Mouse (Mus musculus): ENCODE measurements around the gene Elovl6. TPM values are rescaled to one million over a fixed set of nuclear protein-coding genes. Genes with fewer than 3 reads are reported as not detected.

Elovl6 gene
- total RNA-seq, 1 experiment from 2014 or later = 21.3 TPM

- ATAC-seq (replicated peaks; ENCODE audit: low read depth, poor library complexity, severe bottlenecking) = no peak
These were observed 31.7 kb downstream of the Elovl6 start for GRCm38 (mm10) chr3:129563807-129564206.

- ATAC-seq (replicated peaks; ENCODE audit: low read depth, poor library complexity, severe bottlenecking) = no peak
These were observed 32.7 kb downstream of the Elovl6 start for GRCm38 (mm10) chr3:129564852-129565251.

GRCm38 (mm10) chr3:129565458-129565857 lies 33.3 kb downstream of the Elovl6 start:
- 0 out of 2 replicates have a peak, but pooled peaks have one; percentile 10 for ATAC-seq (replicated peaks; ENCODE audit: low read depth, poor library complexity, severe bottlenecking)

GRCm38 (mm10) chr3:129566013-129566412 lies 33.9 kb downstream of the Elovl6 start:
- ATAC-seq (replicated peaks; ENCODE audit: low read depth, poor library complexity, severe bottlenecking) = 0 out of 2 replicates have a peak, but pooled peaks have one; percentile 18

- ATAC-seq (replicated peaks; ENCODE audit: low read depth, poor library complexity, severe bottlenecking) = no peak
These were observed 34.7 kb downstream of the Elovl6 start for GRCm38 (mm10) chr3:129566876-129567275.

- no peak for ATAC-seq (replicated peaks; ENCODE audit: low read depth, poor library complexity, severe bottlenecking)
These were observed 36.4 kb downstream of the Elovl6 start for GRCm38 (mm10) chr3:129568506-129568905.

GRCm38 (mm10) chr3:129570989-129571388 lies 38.8 kb downstream of the Elovl6 start:
- no peak for ATAC-seq (replicated peaks; ENCODE audit: low read depth, poor library complexity, severe bottlenecking)

GRCm38 (mm10) chr3:129571642-129572041 lies 39.5 kb downstream of the Elovl6 start:
- ATAC-seq (replicated peaks; ENCODE audit: low read depth, poor library complexity, severe bottlenecking) = no peak

GRCm38 (mm10) chr3:129572959-129573358 lies 40.8 kb downstream of the Elovl6 start:
- ATAC-seq (replicated peaks; ENCODE audit: low read depth, poor library complexity, severe bottlenecking) = 0 out of 2 replicates have a peak, but pooled peaks have one; percentile 15

GRCm38 (mm10) chr3:129573609-129574008 lies 41.5 kb downstream of the Elovl6 start:
- ATAC-seq (replicated peaks; ENCODE audit: low read depth, poor library complexity, severe bottlenecking) = peak; percentile 84

GRCm38 (mm10) chr3:129575086-129575485 lies 42.9 kb downstream of the Elovl6 start:
- ATAC-seq (replicated peaks; ENCODE audit: low read depth, poor library complexity, severe bottlenecking) = no peak

- ATAC-seq (replicated peaks; ENCODE audit: low read depth, poor library complexity, severe bottlenecking) = no peak
These were observed 44.4 kb downstream of the Elovl6 start for GRCm38 (mm10) chr3:129576522-129576921.

- peak; percentile 28; the same call in 1 of the 2 replicates for ATAC-seq (replicated peaks; ENCODE audit: low read depth, poor library complexity, severe bottlenecking)
These were observed 46.8 kb downstream of the Elovl6 start for GRCm38 (mm10) chr3:129578741-129579475.

GRCm38 (mm10) chr3:129581024-129581423 lies 48.9 kb downstream of the Elovl6 start:
- no peak for ATAC-seq (replicated peaks; ENCODE audit: low read depth, poor library complexity, severe bottlenecking)

GRCm38 (mm10) chr3:129582449-129582848 lies 50.3 kb downstream of the Elovl6 start:
- no peak for ATAC-seq (replicated peaks; ENCODE audit: low read depth, poor library complexity, severe bottlenecking)

- ATAC-seq (replicated peaks; ENCODE audit: low read depth, poor library complexity, severe bottlenecking) = no peak
These were observed 51.1 kb downstream of the Elovl6 start for GRCm38 (mm10) chr3:129583290-129583689.

GRCm38 (mm10) chr3:129587916-129588315 lies 55.8 kb downstream of the Elovl6 start:
- ATAC-seq (replicated peaks; ENCODE audit: low read depth, poor library complexity, severe bottlenecking) = no peak

- ATAC-seq (replicated peaks; ENCODE audit: low read depth, poor library complexity, severe bottlenecking) = no peak
These were observed 56.6 kb downstream of the Elovl6 start for GRCm38 (mm10) chr3:129588753-129589152.

- no peak for ATAC-seq (replicated peaks; ENCODE audit: low read depth, poor library complexity, severe bottlenecking)
These were observed 57.5 kb downstream of the Elovl6 start for GRCm38 (mm10) chr3:129589705-129590104.

GRCm38 (mm10) chr3:129590548-129591226 lies 58.5 kb downstream of the Elovl6 start:
- ATAC-seq (replicated peaks; ENCODE audit: low read depth, poor library complexity, severe bottlenecking) = no peak

GRCm38 (mm10) chr3:129591251-129591650 lies 59.1 kb downstream of the Elovl6 start:
- no peak for ATAC-seq (replicated peaks; ENCODE audit: low read depth, poor library complexity, severe bottlenecking)

All from common myeloid progenitor, adult 5-6 weeks (primary cell).